Mouse (Mus musculus): ENCODE results near the gene Cirbp. TPM values are rescaled to one million over a fixed set of nuclear protein-coding genes. Genes with fewer than 3 reads are reported as not detected.

The Cirbp gene
- polyA plus RNA-seq, 1 experiment: 3.9 TPM

DNA sequence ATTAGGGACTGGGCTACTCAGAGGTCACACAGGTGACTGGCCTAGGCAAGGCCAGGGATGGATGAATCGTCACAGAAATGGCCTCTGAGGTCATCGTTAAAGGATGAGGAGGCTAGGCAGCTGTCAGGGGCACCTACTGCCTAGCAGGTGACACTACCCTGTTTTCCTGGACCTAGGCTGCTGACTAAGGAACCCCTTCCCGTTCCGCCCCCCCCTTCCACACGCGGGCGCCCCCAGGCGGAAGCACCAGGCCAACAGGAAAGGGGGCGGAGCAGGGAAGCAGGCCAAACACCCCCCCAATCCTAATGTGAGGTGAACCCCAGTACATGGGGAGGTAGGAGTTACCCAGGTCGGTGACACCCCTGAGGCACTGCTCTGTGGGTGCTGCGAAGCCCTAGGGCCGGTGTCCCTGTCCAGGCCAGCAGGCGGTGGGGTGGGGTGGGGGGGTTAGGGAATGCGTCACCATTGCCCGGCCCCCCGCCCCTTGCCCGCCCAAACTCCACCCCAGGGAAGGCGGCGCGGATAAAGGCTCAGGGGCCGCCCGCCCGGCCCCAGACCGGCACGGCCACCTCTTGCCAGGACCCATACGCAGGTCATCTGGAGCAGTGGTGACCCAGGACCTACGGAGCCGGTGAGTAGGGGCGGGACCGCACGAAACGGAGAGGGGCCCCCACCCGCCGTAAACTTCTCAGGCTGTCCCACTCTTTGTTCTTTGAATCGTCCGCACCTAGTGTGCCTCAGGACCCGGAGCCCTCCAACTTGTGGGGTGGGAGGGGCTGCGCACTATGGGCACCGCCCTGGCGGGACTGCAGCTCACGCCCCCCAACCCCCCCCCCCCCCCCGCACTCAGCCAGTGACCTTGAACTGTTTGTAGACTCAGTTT is 17.8 kb upstream of the Cirbp start, which contains the start of gene Midn:
Gene Midn, plus strand, starts transcription at position 554 of the 883 bp plus-strand sequence.
- Histone ChIP-seq H3K4me3 (replicated peaks) (peak within 1 kb of the TSS; percentile 95), H3K9me3 (ENCODE audit: control insufficient read depth, low read length) (no peaks in the 10 kb centered on the region), H3K36me3 (ENCODE audit: control insufficient read depth) (peaks cover 80% of the 10 kb centered on the region), H3K27me3 (ENCODE audit: control insufficient read depth) (no peaks in the 10 kb centered on the region), H3K4me1 (ENCODE audit: control insufficient read depth) (peaks cover 96% of the 10 kb centered on the region)
- TF ChIP-seq TAL1 (IDR thresholded peaks at IDR 0.05; ENCODE audit: low read length) (no peak), GATA1 (IDR thresholded peaks at IDR 0.05; ENCODE audit: low read length) (no peak)

DNA sequence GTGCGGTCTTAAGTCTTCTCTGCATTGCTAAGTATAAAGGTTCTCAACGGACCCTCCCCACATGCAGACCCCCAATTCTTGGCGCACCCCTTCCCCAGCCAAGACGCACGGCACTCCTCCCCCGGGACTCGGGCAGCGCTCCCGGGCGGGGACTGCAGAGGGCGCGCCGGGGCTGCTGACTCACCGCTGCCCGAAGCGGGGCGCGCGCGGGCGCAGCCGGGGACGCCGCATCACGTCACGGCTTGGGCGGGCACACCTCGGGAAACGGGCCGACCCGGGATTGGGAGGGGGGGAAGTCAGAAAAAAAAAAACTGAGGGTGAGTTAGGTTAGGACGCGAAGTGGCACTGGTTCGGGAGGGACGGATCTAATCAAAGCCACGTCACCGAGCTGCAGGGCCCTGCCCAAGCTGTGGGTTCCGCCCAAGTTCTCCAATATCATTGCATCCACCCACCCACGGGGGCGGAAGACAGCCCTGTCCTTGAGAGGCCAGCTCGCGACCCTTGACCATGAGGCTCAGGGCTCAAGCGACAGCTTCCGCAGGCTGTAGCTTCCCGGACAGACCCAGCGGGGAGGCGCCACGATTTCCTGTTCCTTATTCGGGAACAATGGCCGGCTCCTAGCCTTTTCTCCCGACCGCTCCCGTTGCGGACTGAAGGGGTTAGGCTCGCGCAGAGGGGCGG is 17.0 kb upstream of the Cirbp start:
- Histone ChIP-seq H3K27me3 (ENCODE audit: control insufficient read depth) (no peaks in the 10 kb centered on the region), H3K4me3 (replicated peaks) (peak overlapping the region; percentile 95), H3K36me3 (ENCODE audit: control insufficient read depth) (peaks cover 82% of the 10 kb centered on the region), H3K9me3 (ENCODE audit: control insufficient read depth, low read length) (no peaks in the 10 kb centered on the region), H3K4me1 (ENCODE audit: control insufficient read depth) (peaks cover 96% of the 10 kb centered on the region)
- TF ChIP-seq TAL1 (IDR thresholded peaks at IDR 0.05; ENCODE audit: low read length): no peak
- TF ChIP-seq GATA1 (IDR thresholded peaks at IDR 0.05; ENCODE audit: low read length): no peak

DNA sequence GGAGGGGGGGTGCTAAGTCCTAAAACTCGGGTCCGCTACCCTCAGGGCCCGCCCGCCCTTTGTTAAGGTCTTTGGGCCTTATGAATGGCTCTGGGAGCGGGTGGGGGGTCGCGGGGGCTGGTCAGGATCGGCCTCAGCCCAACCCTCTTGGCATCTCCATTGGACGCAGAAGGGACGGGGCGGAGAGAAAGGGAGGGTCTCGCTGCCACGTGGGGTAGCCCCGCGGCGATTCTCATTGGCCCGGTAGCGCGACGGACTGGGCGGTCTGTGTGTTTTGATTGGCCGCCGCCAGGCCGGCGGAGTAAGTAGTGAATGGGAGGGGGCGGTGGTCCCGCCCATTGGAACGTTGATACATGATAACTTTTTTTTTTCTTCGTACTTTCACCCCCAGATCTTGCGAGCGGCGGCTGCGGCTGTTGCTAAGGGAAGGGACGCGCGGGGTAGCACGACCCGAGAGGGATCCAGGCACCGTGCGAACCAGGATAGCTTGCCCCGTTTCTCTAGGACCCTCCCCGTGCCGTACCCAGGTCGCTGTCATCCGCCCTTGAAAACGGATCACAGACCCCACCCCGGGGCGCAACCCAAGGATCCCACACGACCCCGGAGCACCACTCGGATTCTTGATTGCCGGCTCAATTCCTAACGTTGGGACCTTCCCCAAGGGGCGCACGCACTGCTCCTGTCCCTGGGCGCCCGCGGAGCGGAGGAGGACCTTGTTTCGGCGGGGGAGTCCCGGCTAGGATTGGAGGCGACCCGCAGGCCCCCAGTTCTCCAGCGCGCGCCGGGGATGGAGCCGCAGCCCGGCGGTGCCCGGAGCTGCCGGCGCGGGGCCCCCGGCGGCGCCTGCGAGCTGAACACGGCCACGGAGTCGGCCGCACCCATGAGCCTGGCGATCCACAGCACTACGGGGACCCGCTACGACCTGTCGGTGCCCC is 16.2 kb upstream of the Cirbp start:
- Histone ChIP-seq H3K27me3 (ENCODE audit: control insufficient read depth) (no peaks in the 10 kb centered on the region), H3K4me3 (replicated peaks) (peak overlapping the region; percentile 95), H3K9me3 (ENCODE audit: control insufficient read depth, low read length) (no peaks in the 10 kb centered on the region), H3K4me1 (ENCODE audit: control insufficient read depth) (peaks cover 96% of the 10 kb centered on the region), H3K36me3 (ENCODE audit: control insufficient read depth) (peaks cover 82% of the 10 kb centered on the region)
- no peak for TF ChIP-seq GATA1 (IDR thresholded peaks at IDR 0.05; ENCODE audit: low read length)
- TF ChIP-seq TAL1 (IDR thresholded peaks at IDR 0.05; ENCODE audit: low read length): no peak

DNA sequence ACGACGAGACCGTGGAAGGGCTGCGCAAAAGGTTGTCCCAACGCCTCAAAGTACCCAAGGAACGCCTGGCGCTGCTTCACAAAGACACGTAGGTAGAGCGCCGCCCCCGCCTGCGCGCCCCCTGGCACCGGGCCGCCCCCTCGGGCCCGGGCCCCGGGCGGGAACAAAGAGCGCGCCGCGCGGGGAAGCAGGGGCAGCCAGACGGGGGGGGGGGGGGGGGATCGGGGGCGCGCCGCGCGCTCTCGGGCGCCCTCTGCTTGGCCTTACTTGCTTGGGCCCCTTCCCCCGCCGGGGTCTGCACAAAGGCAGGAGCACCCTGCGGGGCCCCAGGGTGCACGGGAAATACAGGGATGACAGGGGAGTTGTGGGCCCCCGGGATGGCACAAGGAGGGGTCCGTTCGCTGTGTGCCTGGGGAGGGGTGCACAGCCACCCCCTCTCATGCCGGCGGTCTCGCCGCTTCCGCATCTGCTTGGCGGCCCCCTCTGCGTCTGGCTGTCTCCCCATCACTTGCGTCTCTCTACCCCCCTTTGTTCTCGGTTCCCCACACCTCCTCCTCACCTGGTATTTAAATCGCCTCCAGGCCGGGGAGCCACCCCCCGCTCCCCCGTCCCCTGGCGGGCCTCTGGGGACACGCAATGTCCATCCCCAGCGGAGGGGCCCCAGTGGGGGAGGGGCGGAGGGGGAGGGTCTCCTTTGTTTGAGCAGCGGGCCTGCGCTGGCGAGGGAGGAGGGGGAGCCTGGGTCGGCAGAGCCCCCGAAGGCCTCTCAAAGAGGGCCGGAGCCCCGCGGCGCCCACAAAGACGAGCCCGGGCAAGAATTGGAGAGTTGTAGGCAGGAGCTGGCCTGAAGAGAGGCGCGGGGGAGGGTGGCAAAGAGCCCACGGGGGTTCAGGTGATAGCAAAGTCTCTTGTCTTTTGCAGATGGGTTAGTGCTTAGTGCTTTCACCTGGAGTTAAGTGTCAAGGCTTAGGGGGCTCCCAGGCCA is 15.3 kb upstream of the Cirbp start:
- Histone ChIP-seq H3K4me3 (replicated peaks) (peak overlapping the region; percentile 95), H3K4me1 (ENCODE audit: control insufficient read depth) (peaks cover 95% of the 10 kb centered on the region), H3K27me3 (ENCODE audit: control insufficient read depth) (no peaks in the 10 kb centered on the region), H3K36me3 (ENCODE audit: control insufficient read depth) (peaks cover 82% of the 10 kb centered on the region), H3K9me3 (ENCODE audit: control insufficient read depth, low read length) (no peaks in the 10 kb centered on the region)
- no peak for TF ChIP-seq TAL1 (IDR thresholded peaks at IDR 0.05; ENCODE audit: low read length)
- TF ChIP-seq GATA1 (IDR thresholded peaks at IDR 0.05; ENCODE audit: low read length): no peak

DNA sequence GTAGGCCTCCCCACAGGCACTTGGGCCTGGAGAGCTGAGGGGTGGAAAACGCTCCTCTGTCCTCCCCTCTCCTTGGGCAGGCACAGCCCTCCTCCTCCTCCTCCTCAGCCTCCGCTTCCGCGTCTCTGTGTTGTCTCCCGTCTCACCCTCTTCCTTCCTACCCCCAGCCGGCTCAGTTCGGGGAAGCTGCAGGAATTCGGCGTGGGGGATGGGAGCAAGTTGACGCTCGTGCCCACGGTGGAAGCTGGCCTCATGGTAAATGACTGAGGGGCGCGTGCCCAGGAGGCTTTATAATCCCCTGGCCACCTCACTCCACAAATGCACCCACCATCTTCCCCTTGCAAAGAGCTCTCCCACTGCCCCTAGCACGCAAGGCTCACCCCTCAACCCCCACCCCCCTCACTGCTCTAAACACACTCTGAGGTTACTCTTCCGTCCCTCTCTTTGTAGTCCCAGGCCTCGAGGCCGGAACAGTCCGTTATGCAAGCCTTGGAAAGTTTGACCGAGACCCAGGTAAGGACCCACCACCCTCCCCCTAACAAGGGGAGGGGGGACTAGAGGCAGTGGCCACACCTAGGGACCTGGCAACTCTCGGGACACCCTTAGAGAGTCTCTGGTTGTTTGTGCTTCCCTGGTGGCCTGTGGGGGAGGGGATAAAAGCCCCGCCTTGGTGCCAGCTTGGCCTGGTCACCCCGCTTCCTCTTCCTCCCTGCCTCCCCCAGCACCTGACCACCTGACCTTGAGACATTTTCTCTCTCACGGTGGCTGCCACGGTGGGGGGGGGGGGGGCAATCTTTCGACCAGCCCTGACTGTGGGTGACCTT is 14.4 kb upstream of the Cirbp start:
- peaks cover 89% of the 10 kb centered on the region for H3K4me1 ChIP-seq (ENCODE audit: control insufficient read depth)
- H3K4me3 ChIP-seq (replicated peaks): peak overlapping the region; percentile 95
- peaks cover 82% of the 10 kb centered on the region for H3K36me3 ChIP-seq (ENCODE audit: control insufficient read depth)
- H3K27me3 ChIP-seq (ENCODE audit: control insufficient read depth): no peaks in the 10 kb centered on the region
- no peaks in the 10 kb centered on the region for H3K9me3 ChIP-seq (ENCODE audit: control insufficient read depth, low read length)
- TF ChIP-seq GATA1 (IDR thresholded peaks at IDR 0.05; ENCODE audit: low read length) (no peak), TAL1 (IDR thresholded peaks at IDR 0.05; ENCODE audit: low read length) (no peak)

DNA sequence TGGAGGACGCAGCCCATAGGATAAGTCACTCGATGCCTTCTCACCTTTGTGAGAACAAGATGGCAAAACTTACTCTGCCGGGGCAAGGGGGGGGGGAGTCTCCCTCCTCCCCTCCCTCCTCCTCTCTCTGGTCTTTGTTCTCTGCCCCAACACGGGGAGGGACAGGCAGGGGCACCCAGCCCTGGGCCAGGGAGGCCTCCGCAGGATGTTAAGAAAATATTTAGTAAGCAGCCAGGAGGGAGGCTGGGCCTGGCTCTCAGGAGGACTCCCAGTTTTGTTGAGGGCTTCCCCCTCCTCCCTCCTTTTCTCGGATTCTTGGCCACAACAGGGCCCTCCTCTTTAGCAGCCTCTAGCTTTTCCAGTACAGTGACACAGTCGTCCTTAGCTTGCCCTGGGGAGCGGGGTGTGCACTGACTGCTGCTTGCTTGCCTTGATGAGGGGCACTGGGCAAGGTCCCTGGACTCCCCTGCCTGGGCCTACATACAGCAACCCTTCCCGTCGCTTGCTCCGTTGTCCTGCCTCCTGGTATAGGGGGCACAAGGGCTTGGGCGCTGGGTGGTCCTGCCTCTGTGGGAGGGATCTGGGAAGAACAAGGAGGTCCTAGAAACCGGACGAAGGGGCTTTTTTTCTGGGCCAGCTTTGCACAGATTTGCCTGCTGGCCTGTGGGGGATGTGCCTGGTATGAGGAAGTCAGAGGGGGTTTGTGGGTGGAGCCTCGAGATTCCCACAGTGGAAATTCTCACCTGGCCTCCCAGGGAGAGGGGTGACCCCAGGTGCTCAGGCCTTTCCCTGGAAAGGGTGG is 13.5 kb upstream of the Cirbp start:
- TF ChIP-seq TAL1 (IDR thresholded peaks at IDR 0.05; ENCODE audit: low read length) (no peak), GATA1 (IDR thresholded peaks at IDR 0.05; ENCODE audit: low read length) (no peak)
- H3K9me3 ChIP-seq (ENCODE audit: control insufficient read depth, low read length): no peaks in the 10 kb centered on the region
- H3K36me3 ChIP-seq (ENCODE audit: control insufficient read depth): peaks cover 82% of the 10 kb centered on the region
- H3K4me3 ChIP-seq (replicated peaks): peak overlapping the region; percentile 95
- peaks cover 86% of the 10 kb centered on the region for H3K4me1 ChIP-seq (ENCODE audit: control insufficient read depth)
- no peaks in the 10 kb centered on the region for H3K27me3 ChIP-seq (ENCODE audit: control insufficient read depth)

DNA sequence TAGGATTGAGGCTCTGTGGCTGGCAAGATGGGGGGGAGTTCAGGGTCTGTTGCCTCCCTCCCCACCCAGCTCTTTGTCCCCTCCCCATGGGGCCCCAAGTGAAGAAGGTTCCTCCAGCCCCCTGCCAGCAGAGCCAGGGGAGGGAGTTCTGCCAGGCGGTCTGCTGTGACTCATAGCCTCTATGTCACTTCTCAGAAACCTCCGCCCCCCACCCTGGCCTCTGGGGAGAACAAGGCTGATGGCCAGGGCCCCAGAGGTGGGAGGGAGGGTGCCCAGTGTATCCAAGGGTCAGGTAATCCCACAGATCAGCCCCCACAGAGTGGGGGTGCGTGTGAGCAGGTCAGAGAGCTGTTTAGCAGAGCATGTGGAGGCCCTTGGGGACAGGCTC is 12.9 kb upstream of the Cirbp start:
- Histone ChIP-seq H3K36me3 (ENCODE audit: control insufficient read depth) (peaks cover 82% of the 10 kb centered on the region), H3K4me1 (ENCODE audit: control insufficient read depth) (peaks cover 84% of the 10 kb centered on the region), H3K27me3 (ENCODE audit: control insufficient read depth) (no peaks in the 10 kb centered on the region), H3K4me3 (replicated peaks) (no peak overlapping the region), H3K9me3 (ENCODE audit: control insufficient read depth, low read length) (no peaks in the 10 kb centered on the region)
- TF ChIP-seq GATA1 (IDR thresholded peaks at IDR 0.05; ENCODE audit: low read length) (no peak), TAL1 (IDR thresholded peaks at IDR 0.05; ENCODE audit: low read length) (no peak)
